Mouse (Mus musculus) liver, postnatal 0 days (tissue): ENCODE data around the gene Prdx6.

Source experiments
- CTCF ChIP-seq: sonication (generic); IDR thresholded peaks from 2 replicates; pipeline ENCODE4 v1.5.1; 2016; ENCODE audit warnings: antibody characterized with exemption, low read depth
- EP300 ChIP-seq: IDR thresholded peaks from 2 replicates; pipeline ENCODE4 v1.6.1; 2016; ENCODE audit warnings: antibody characterized with exemption, low read depth, mild to moderate bottlenecking

DNA sequence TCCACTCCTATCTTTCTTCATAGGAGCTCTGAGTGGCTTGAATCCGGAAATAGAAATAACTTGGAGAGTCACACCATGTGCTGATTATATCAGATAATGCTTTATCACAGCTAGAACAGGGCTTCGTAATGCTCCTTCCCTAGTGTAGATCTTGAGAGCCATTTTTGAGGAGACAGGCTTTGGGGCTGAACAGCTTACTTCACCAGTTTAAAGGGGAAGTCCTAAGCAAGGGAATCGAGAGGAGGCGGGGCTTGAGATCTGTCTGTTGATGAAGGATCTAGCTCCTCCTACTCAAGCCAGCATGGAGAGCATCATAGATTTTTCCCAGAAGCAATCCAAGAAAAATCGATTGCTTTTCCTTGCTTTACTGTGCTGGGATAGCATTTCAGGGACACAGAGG lies 51.2 kb downstream of the Prdx6 start:
- TF ChIP-seq CTCF (no peak), EP300 (no peak)
